Mouse (Mus musculus) liver, adult (tissue): ENCODE data around the gene Gm21778.
"Not testable (repeated sequence)": the region's sequence is repeated elsewhere in the genome, so short reads cannot be mapped to it uniquely, and the experiment has no call there.

Experiments used
- GATA4 ChIP-seq: IDR thresholded peaks from 2 replicates; pipeline ENCODE4 v1.6.1; 2014; ENCODE audit warnings: mild to moderate bottlenecking, low read length; ENCODE audit not compliant: insufficient replicate concordance

Gm21778 gene

GRCm38 (mm10) chrY:5942160-5942559, at the start of gene Gm21778:
Gene Gm21778 (plus strand): TSS chrY:5942460.
- not testable (repeated sequence) for TF ChIP-seq GATA4
